Mouse (Mus musculus) liver, postnatal 0 days (tissue): ENCODE results near the gene Aff4.

Source experiments
- CTCF ChIP-seq: sonication (generic); IDR thresholded peaks from 2 replicates; pipeline ENCODE4 v1.5.1; 2016; ENCODE audit warnings: antibody characterized with exemption, low read depth
- EP300 ChIP-seq: IDR thresholded peaks from 2 replicates; pipeline ENCODE4 v1.6.1; 2016; ENCODE audit warnings: antibody characterized with exemption, low read depth, mild to moderate bottlenecking

GRCm38 (mm10) chr11:53441921-53442320 lies 91.3 kb downstream of the Aff4 start:
- TF ChIP-seq CTCF (no peak), EP300 (no peak)
